Mouse (Mus musculus) midbrain, embryonic 11.5 days (tissue): ENCODE data around the gene Rcbtb2. TPM values are rescaled to one million over a fixed set of nuclear protein-coding genes. Genes with fewer than 3 reads are reported as not detected.
"Not testable (repeated sequence)": the region's sequence is repeated elsewhere in the genome, so short reads cannot be mapped to it uniquely, and the experiment has no call there.

Experiments
- ATAC-seq: fragments of 200-750 bp; cut with Nextera tagmentation; 2 replicates; pipeline ENCODE4 v1.8.0; 2017; ENCODE audit warnings: moderate TSS enrichment, moderate library complexity; ENCODE audit not compliant: low FRiP score
- DNase-seq: peaks from one replicate; pipeline ENCODE4 v3.0.0; 2015; ENCODE audit warnings: low spot score; ENCODE audit errors: missing footprints
- H3K27ac ChIP-seq: fragments of 300-500 bp; sonication (generic); 2 replicates; pipeline ENCODE4 v1.5.1; 2014; ENCODE audit warnings: low read depth, low read length
- H3K27me3 ChIP-seq: fragments of 300-500 bp; sonication (generic); 2 replicates; pipeline ENCODE4 v1.6.1; 2014; ENCODE audit warnings: mild to moderate bottlenecking, low read length, moderate library complexity, mixed read lengths; ENCODE audit not compliant: control insufficient read depth, insufficient read depth
- H3K36me3 ChIP-seq: fragments of 300-500 bp; sonication (generic); 2 replicates; pipeline ENCODE4 v1.6.1; 2014; ENCODE audit warnings: mild to moderate bottlenecking, low read length, moderate library complexity, mixed read lengths; ENCODE audit not compliant: control insufficient read depth, insufficient read depth
- H3K4me1 ChIP-seq: fragments of 300-500 bp; sonication (generic); 2 replicates; pipeline ENCODE4 v1.6.1; 2014; ENCODE audit warnings: low read length; ENCODE audit not compliant: control insufficient read depth, insufficient read depth
- H3K4me2 ChIP-seq: fragments of 300-500 bp; sonication (generic); 2 replicates; pipeline ENCODE4 v1.6.1; 2014; ENCODE audit warnings: mild to moderate bottlenecking, moderate library complexity
- H3K4me3 ChIP-seq: fragments of 300-500 bp; sonication (generic); 2 replicates; pipeline ENCODE4 v1.5.1; 2014; ENCODE audit warnings: low read depth, low read length
- H3K9ac ChIP-seq: fragments of 300-500 bp; sonication (generic); 2 replicates; pipeline ENCODE4 v1.6.1; 2014; ENCODE audit warnings: low read length
- H3K9me3 ChIP-seq: fragments of 300-500 bp; sonication (generic); 2 replicates; pipeline ENCODE4 v1.6.1; 2016; ENCODE audit warnings: low read length; ENCODE audit not compliant: control insufficient read depth
- WGBS: fragments of 180-500 bp; shearing (Covaris S2); extraction: QIAGEN DNeasy Blood & Tissue Kit; methylation state at CpG from one replicate; pipeline ENCODE4 v1.1.7; 2014; 5-methylcytosine and 5-hydroxymethylcytosine counted together
- polyA plus RNA-seq: library from polyadenylated mRNA; unstranded; fragments of >200 nt; fragmentation: Nextera tagmentation; extraction: Ambion mirVana; gene quantifications from 2 replicates; pipeline ENCODE4 v1.2.1, GENCODE M21; 2014

Gene Rcbtb2
- polyA plus RNA-seq, 1 experiment from 2014 or later = 169 TPM

DNA sequence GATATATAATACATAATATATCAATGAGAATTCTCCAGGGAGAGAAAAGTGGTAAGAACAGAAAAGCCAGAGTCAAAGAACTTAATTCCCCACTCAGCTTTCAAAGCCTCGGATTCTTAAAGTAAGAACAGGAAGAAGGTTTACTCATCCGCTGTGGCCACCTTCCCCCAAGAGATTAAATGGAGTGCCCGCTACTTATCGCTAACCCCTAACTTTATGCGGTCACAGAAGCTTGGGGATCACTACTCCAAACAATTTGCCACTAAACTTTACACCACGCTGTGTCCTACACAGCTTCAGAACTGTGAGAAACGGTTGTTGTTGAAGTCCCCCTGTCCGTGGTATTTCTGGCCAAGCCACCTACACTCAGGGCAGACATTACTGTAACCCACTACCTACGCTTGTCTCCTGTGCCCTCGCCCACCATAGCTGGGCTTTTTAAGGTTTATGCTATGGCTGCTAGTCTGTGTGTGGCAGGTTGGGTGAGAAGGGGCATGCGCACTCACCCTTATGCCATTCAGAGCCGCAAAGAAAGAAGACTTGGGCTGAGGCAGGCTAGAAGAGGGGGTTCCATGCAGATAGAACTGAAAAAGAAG lies 20.5 kb upstream of the Rcbtb2 start:
- no peak overlapping the region for H3K27ac ChIP-seq
- no peak overlapping the region for H3K4me2 ChIP-seq
- no peaks in the 10 kb centered on the region for H3K27me3 ChIP-seq
- no peaks in the 10 kb centered on the region for H3K36me3 ChIP-seq
- H3K9me3 ChIP-seq = no peaks in the 10 kb centered on the region
- DNase-seq (peak; percentile 80), ATAC-seq (no peak)
- no peak overlapping the region for H3K9ac ChIP-seq
- H3K4me1 ChIP-seq = no peaks in the 10 kb centered on the region
- H3K4me3 ChIP-seq = no peak overlapping the region
- WGBS = 66% methylated on average over 12 of the region's 12 CpGs

DNA sequence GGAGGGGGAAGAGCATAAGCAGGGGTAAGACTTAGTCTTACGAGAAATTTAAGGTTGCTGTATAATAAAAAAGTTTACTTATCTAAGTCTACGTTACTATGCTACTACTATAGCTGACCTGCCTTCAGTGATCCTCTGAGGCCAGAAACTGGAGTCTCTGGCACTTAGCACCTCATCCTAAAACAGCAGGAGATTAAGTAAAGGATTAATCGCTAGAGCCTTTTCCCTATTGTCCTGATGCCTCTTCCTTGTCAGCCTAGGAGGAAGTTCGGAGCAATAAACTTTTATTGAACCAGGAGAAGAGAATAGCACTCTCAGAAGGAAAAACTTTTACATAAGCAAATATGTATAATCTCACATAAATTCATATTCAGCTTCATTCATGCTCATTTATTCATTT lies 19.9 kb upstream of the Rcbtb2 start:
- H3K36me3 ChIP-seq, H3K4me2 ChIP-seq, H3K4me1 ChIP-seq, H3K9me3 ChIP-seq, H3K27me3 ChIP-seq, ATAC-seq, H3K4me3 ChIP-seq, H3K9ac ChIP-seq, H3K27ac ChIP-seq: not testable (repeated sequence)
- WGBS = 17% methylated on average over 4 of the region's 4 CpGs
- DNase-seq = peak; percentile 17

DNA sequence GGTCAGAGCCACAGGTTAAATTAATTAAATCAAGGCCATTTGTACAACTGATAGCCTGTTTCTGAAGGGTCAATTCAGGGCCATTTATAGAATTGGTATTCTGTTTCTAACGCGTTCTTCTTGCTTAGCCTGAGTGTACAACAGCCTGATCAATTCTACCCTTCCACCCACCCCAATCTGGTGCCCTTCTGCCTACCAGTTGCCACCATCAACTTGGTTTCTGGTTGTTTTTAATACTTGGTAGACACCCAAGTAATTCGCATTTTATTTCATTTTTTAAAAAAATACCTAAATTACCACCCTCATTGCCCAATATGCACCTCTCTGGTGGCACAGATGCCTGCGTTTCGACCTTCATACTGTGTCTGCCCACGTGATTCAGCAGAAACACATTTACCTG lies 17.9 kb upstream of the Rcbtb2 start:
- no peak for DNase-seq
- Histone ChIP-seq H3K9me3 (no peaks in the 10 kb centered on the region), H3K4me1 (no peaks in the 10 kb centered on the region), H3K9ac (no peak overlapping the region), H3K27me3 (no peaks in the 10 kb centered on the region), H3K27ac (no peak overlapping the region), H3K4me2 (no peak overlapping the region), H3K36me3 (no peaks in the 10 kb centered on the region), H3K4me3 (no peak overlapping the region)
- 0 out of 2 replicates have a peak, but pooled peaks have one; percentile 3 for ATAC-seq
- 84% methylated on average over 6 of the region's 6 CpGs for WGBS

DNA sequence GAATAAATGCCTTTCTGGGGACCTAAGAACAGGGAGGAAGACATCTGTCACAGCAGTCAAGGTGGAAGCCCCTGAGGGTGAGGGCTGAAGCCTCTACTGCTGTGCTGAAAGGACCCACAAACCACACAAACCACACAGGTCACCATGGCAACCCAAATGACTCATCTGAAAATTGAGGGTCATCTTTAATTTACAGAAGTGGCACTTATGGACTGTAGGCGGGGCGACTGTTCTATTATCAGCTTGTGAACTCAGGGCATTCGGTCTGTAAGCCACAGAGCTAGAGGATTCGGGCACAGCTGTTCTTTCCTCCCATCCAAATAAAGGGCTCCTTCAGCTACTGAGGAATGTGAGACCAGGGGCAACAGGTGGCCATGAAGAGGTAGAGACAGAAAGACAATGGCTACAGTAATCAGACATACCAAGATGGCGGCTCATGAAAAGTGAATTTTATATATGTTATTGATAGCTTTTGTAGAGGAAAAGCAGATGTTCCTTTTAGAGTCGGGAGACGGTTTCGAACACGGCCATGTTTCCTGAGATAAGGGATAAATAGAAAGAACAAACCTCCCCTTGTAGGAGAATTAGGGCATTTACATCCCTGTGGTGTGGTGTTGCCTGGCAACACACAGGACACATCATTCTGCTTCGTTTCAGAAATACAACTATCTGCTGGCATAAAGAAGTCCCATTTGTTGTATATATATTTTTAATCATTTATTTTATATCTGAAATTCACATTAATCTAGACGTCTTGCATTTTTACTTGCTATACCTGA lies 17.2 kb upstream of the Rcbtb2 start:
- ATAC-seq = peak; percentile 54
- H3K4me2 ChIP-seq = no peak overlapping the region
- DNase-seq = peak; percentile 71
- no peaks in the 10 kb centered on the region for H3K4me1 ChIP-seq
- no peaks in the 10 kb centered on the region for H3K27me3 ChIP-seq
- no peak overlapping the region for H3K4me3 ChIP-seq
- no peaks in the 10 kb centered on the region for H3K36me3 ChIP-seq
- no peak overlapping the region for H3K9ac ChIP-seq
- 69% methylated on average over 11 of the region's 11 CpGs for WGBS
- H3K9me3 ChIP-seq = no peaks in the 10 kb centered on the region
- H3K27ac ChIP-seq = no peak overlapping the region

DNA sequence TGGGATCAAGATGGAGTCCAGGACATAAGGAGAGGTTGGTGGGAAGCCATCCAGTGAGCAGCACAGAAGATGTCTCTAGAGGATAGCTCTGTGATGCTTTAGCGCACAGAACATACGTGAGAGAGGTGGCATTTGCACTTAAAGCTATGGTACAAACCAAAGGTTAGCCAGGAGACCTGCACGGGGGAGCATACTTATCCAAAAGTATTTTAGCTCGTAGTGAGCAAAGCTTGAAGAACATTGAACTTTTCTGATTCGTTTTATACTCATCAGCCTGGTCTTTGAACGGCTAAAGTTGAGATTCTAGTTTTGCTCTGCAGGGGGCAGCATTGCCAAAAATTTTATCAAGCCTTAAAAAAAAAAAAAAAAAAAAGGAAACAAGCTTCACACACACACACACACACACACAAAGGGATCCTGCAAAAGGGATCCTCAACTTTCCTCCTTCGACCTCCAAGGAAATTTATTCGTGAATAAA lies 16.6 kb upstream of the Rcbtb2 start:
- H3K4me1 ChIP-seq = no peaks in the 10 kb centered on the region
- no peak overlapping the region for H3K9ac ChIP-seq
- no peak overlapping the region for H3K4me3 ChIP-seq
- no peaks in the 10 kb centered on the region for H3K36me3 ChIP-seq
- WGBS = 26% methylated on average over 8 of the region's 8 CpGs
- no peak overlapping the region for H3K27ac ChIP-seq
- no peaks in the 10 kb centered on the region for H3K27me3 ChIP-seq
- ATAC-seq = no peak
- H3K9me3 ChIP-seq = no peaks in the 10 kb centered on the region
- peak; percentile 96 for DNase-seq
- no peak overlapping the region for H3K4me2 ChIP-seq

DNA sequence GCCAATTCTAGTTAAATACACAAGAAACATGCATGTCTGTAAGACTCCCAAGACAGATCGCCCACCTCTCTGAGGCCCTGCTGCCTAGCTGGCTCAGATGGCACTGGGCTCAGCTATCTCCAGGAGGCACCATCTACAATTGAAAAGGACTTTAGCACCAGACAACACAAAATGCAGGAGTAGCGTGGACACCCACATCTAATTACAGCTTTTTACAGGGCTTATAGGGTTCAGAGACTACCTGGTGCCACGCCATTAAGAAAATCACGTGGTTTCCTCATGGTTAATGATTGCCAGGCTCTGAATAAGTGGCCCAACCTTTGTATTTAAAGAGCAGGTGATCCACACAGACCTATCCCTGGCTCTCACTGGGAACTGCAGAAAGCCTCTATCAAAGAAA lies 15.9 kb upstream of the Rcbtb2 start:
- WGBS = 64% methylated on average over 4 of the region's 4 CpGs
- ATAC-seq = no peak
- peak; percentile 49 for DNase-seq
- no peak overlapping the region for H3K4me3 ChIP-seq
- no peaks in the 10 kb centered on the region for H3K36me3 ChIP-seq
- H3K4me1 ChIP-seq = no peaks in the 10 kb centered on the region
- H3K9me3 ChIP-seq = no peaks in the 10 kb centered on the region
- no peak overlapping the region for H3K4me2 ChIP-seq
- H3K27ac ChIP-seq = no peak overlapping the region
- H3K9ac ChIP-seq = no peak overlapping the region
- no peaks in the 10 kb centered on the region for H3K27me3 ChIP-seq

DNA sequence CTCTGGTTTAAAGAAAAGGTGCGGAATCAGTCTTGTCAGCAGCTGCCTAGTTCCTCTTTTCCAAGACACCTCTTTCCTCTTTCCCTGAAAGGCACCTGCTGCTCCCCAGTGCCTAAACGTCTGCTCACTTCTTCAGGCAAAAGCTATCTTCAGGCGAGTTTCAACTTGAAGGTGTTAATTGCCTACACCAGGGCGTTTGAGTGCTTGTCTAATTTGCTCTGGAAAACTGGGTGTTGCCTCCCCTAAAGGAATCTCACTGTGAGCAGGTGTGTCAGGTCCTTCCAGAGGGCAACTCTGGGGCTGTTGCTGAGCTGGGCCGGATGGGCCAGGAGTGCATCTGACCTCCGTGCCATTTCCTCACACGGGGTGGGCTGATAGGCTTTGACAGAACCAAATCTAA lies 15.5 kb upstream of the Rcbtb2 start:
- 57% methylated on average over 7 of the region's 7 CpGs for WGBS
- H3K9me3 ChIP-seq = no peaks in the 10 kb centered on the region
- no peak overlapping the region for H3K27ac ChIP-seq
- H3K4me2 ChIP-seq = no peak overlapping the region
- peak; percentile 75 for DNase-seq
- no peaks in the 10 kb centered on the region for H3K4me1 ChIP-seq
- no peaks in the 10 kb centered on the region for H3K27me3 ChIP-seq
- ATAC-seq = no peak
- H3K36me3 ChIP-seq = no peaks in the 10 kb centered on the region
- no peak overlapping the region for H3K9ac ChIP-seq
- no peak overlapping the region for H3K4me3 ChIP-seq

DNA sequence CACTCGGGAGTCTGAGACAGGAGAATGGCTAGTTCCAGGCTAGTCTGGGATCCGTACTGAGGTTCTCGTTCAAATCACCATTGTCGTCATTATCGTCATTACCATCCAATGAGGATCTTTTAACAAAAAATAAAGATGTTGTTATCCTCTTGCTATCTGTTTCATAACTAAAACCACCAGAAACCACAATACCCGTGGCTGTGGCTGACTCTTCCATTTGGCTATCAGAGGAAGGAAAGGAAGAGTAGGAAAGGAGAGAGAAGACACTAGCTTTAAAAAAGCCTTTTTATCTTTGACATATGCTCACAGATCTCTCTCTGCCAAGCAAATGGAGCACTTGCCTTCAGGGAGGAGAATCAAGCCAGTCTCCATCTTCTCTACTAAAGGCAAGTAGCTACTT lies 14.9 kb upstream of the Rcbtb2 start:
- H3K27ac ChIP-seq = no peak overlapping the region
- 91% methylated on average over 6 of the region's 6 CpGs for WGBS
- H3K4me3 ChIP-seq = no peak overlapping the region
- H3K36me3 ChIP-seq = no peaks in the 10 kb centered on the region
- no peaks in the 10 kb centered on the region for H3K9me3 ChIP-seq
- H3K4me2 ChIP-seq = no peak overlapping the region
- H3K9ac ChIP-seq = no peak overlapping the region
- peak; percentile 49 for DNase-seq
- no peaks in the 10 kb centered on the region for H3K27me3 ChIP-seq
- no peak for ATAC-seq
- H3K4me1 ChIP-seq = no peaks in the 10 kb centered on the region

DNA sequence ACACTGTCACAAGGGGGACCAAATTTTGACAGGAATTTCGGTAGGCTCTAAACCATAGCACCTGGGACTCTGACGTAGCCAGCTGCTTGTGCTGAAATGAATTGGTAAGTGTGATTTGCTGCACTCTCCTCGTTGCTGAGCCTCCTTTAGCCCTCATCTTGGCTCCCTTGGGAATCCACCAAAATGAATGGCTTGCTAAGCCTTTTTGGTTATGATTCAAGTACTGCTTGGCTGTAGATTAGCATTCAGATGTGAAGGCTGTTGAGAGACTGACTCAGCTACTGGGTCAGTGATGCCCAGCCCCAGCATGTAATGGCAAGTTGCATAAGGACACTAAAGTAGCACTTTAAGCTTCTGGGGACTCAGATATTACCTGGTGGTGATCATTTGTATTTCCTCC lies 12.2 kb upstream of the Rcbtb2 start:
- 69% methylated on average over 3 of the region's 3 CpGs for WGBS
- no peaks in the 10 kb centered on the region for H3K36me3 ChIP-seq
- H3K9me3 ChIP-seq = no peaks in the 10 kb centered on the region
- H3K4me2 ChIP-seq = no peak overlapping the region
- no peaks in the 10 kb centered on the region for H3K27me3 ChIP-seq
- no peaks in the 10 kb centered on the region for H3K4me1 ChIP-seq
- H3K4me3 ChIP-seq = no peak overlapping the region
- DNase-seq (peak; percentile 8), ATAC-seq (no peak)
- no peak overlapping the region for H3K9ac ChIP-seq
- H3K27ac ChIP-seq = no peak overlapping the region
